Mouse (Mus musculus): ENCODE measurements around the gene Elovl4. TPM values are rescaled to one million over a fixed set of nuclear protein-coding genes. Genes with fewer than 3 reads are reported as not detected.

Gene Elovl4
- total RNA-seq, 2 experiments from 2014 or later: 0.47 TPM; not detected in 1

DNA sequence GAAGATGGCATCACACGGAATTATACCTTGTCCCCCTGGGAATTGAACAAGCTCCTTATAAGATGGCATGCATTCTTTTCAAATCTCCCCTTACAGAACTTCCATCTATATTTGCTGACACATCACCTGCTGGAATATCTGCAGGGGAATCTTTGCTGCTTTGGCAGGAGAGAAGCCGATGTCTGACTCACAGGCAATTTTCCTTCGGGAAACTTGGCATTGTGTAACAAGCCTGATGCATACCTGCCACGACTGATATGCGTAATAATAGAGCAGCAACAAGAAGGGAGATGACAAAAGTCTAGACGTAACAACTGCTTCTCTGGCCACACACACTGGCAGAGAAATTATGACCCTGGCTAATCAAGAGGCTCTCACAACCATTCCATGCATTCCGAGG is 75.2 kb downstream of the Elovl4 start:
- DNase-seq: no peak
- intact Hi-C loops (cut with DNase I): no loop called here

Other genes with a start within 250 kb of the Elovl4 start
- under 1 TPM; 0.35 to 0.38 TPM for gene Ttk, start 28.4 kb upstream of the Elovl4 start, total RNA-seq (2021)
- gene Bckdhb, start 118.9 kb upstream of the Elovl4 start, total RNA-seq (2021): 10 to 100 TPM; 27.3 to 53.4 TPM